Mouse (Mus musculus) layer of hippocampus, postnatal 25 days (tissue): ENCODE results near the gene Pax5. TPM values are rescaled to one million over a fixed set of nuclear protein-coding genes. Genes with fewer than 3 reads are reported as not detected.

Experiments used
- DNase-seq, 2 experiments: peaks; one replicate each; pipeline ENCODE4 v3.0.0; 2022; ENCODE audit warnings: mixed read lengths in 2 of 2, low spot score in 1 of 2; ENCODE audit errors: extremely low spot score in 1 of 2
- total RNA-seq, 2 experiments: library from RNA; stranded (reverse); gene quantifications; 2 replicates each; pipeline ENCODE4 v1.2.3; 2021

Pax5 gene
- total RNA-seq, 2 experiments from 2014 or later, result 0.07 to 0.21 TPM

DNA sequence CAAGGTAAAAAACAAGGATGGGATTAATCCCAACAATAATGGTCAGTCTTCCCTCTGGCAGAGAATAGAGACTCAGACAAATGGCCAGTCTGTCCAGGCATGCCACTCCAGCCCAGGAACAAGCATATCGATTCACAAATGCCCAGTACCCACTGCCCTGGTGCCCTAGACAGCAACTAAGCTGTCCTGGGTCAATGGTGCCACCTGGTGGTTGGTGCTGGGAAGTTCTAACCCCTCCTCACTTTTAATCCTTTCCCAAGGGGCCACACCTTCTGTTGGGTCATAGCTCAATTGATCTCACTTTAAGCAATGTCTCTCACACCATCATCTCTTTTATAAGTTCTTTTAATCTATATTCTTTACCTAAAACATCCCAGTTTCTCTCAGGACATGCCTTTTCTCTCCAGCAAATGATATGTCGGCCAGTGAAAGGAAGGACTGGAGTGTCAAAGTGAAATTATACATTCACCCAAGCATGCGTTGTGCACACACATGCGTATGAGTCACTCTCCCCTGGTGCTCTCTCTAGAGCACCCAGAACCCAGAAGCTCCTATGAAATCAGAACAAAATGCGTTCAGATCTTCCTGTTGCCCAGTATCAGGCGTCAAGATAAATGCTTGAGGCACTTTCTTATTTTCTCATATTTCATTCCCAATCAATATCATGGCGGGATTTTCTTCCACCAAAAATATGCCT is 40.7 kb downstream of the Pax5 start:
- DNase-seq, result peak in 1 of 2 experiments; percentile 15

DNA sequence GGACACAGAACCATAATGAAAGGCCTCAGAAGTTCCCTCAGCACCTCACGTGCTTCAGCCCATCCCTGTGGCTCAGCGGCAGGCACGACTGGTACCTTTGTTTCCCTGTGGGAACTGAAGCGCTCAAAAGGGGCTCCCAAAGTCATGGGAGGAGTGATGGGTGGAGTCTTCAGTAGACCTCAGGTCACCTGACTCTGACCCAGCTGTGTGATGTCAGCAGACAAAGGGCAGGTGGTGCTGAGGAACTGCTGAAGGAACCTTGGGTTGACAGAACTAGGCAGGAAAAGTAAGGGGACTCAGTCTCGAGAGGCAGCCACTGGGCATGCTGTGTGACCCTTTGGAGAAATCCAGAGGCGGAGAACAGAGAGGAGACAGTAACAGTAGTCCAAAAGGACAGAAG is 41.7 kb downstream of the Pax5 start:
- no peak for DNase-seq

DNA sequence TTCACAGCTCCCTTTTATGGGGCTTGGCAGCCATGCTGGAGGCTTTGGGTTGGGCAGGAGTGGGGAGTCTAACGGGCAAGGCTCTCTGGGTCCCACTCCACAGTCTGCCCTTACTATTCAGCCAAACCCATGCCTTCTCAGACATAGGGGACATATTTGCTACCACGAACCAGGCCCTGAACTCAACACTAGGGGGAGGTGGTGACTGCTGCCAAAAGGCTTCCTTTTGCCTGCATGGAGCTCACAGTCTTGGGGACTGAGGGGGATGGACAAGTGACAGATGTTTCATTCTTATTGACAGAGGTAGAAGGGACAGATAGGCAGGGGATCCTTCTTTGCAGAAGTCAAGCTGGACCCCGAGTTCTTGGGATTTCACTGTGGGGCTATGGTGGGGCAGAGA is 42.1 kb downstream of the Pax5 start:
- no peak for DNase-seq

DNA sequence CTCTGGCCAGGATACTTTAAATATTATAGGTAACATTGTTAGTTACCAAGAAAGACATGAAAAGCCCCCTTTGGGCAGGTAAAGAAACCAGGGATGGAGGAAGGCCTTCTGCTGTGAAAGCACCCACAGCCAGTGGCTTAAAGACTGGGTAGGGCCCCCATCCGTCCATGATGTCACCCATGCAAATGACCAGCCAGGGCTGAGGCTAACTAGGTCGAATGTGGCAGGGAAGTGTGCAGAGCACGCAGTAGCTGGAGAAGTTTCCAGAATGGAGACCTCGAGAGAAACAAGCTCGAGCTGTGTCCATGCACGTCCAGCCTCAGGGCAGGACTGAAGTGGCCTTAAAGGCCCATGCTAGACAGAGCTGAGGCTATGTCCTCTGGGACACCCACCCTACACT is 42.9 kb downstream of the Pax5 start:
- DNase-seq, result no peak

DNA sequence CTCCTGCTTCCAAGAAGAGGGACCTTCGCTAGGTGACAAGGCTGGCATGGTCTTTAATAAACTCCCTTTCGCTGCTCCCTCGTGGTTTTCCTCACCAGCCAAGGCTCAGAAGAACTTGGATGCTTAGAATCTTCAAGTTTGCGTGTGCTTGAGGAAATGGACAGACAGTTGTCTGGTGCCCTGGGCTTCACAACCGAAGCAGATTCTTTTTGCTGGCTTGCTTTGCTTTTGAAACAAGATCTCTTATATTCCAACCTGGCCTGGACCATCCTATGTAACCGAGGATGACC is 45.6 kb downstream of the Pax5 start:
- DNase-seq, result no peak

DNA sequence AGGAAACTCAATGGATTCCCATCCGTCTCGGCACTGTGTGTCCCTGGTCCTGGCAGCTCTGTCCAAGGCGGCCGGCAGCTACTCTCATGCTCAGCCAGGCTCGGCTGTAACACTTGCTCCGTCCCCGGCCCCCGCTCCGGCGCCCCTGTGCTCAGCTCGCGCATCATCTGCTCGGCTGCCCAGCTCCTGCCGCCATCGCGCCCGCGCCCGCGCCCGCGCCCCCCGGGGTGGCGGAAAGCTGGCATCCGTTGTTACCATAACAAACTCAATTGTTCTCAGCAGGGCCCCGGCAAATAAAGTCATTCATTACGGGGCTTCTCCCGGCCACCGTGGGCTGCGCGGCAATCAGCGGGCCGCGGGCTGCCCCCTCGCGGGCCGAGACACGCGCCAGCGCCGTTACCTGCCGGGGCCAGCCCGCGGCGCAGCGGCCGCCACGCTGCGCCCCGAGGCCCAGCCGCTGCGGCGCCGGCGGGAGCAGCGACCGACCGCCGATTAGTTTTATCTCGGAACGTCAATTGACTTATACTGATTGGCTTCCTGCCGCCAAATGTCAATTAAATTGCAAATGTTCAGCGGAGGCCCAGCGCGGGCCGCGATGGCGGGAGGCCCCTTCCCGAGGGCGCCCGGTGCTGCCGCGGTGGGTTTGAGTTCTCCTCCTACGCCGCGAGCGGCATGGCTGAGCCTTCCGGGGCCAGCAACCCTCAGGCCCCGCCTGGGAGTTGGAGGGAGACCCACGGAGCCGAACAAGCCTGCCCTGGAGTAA is 46.1 kb downstream of the Pax5 start:
- peak; percentile 20 to 22 for DNase-seq

DNA sequence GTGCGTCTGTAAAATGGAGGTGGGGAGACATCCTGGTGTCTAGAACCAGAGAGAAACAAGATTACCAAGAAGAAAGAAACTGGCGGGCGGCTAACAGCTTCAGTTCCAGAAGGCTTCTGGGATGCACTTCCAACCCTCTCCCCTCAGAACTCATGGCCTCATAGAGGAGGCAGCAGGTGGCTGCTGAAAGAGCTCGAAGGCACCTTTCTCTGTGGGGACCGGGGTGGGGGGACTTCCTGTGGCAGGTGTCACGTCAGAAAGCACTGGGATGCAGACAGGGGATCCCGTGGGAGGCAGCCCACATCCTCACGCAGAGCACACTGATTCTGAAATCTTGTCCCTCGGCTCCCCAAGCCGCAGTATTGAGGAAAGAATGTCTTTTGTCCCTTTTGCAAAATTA is 46.8 kb downstream of the Pax5 start:
- no peak for DNase-seq

DNA sequence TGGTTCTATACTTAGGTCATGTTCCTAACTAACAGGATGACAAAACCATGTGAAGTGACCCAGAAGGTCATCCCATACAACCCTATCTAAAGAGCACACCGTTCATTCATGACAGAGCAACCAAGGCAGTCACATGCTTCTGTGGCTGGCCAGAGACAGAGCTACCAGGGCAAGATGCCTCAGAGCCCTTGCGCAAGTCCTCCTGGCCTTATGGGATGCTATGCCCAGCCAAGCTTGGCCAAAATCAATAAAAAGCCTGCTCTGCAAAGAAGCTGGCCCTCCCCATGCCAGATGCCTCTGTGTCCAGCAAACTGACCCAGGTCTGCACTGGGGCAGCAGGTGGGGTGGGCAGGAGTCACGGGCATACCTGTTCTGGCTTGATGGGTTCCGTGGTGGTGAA is 65.1 kb downstream of the Pax5 start:
- DNase-seq, result no peak

DNA sequence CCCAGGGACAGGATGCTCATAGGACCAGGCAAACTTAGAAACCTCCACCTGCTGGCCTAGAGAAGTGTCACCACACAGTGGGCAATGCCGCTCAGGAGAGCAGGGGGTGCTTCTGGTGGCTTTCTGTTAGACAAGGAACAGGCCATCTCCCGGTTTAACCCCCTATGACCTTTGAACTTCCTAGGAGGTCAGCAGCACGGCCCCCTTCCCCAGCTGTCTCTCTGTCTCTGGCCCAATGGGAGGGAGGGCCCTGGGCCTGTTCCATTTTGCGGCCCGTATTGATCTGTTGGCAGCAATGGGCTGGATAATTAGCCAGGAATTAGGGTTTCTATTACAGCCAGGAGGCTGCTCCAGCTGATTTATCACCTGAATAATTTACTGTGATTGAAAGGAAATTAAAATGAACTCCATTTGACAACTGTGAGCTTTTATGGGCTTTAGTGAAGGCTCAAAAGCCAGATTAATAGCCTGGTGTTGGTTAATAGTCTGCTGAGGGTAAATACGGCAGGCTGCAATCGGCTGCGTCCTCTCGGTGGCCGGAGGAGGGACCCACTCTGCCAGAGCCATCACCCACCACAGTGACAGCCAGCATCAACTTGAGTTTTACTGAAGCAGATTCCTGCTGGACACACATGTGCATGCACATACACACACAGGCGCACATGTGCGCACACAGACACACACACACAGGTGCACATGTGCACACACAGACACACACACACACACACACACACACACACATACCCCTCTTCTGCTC is 68.3 kb downstream of the Pax5 start:
- DNase-seq, result no peak

DNA sequence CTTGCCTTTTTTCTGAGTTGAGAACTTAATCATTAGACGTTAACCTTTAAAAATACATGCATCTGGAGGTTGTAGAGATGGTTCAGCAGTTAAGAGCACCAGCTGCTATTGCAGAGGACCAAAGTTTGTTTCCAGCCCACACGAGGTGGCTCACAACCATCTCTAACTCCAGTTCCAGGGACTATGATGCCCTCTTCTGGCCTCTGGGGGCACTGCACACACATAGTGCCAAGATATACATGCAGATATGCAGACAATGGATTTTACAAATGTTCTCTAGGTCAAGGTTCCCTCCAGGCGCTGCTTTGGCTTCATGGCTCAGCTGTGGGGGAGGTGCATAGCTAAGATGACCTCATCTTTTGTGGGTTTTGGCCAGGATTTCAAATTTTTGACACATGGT is 74.7 kb downstream of the Pax5 start:
- no peak for DNase-seq

DNA sequence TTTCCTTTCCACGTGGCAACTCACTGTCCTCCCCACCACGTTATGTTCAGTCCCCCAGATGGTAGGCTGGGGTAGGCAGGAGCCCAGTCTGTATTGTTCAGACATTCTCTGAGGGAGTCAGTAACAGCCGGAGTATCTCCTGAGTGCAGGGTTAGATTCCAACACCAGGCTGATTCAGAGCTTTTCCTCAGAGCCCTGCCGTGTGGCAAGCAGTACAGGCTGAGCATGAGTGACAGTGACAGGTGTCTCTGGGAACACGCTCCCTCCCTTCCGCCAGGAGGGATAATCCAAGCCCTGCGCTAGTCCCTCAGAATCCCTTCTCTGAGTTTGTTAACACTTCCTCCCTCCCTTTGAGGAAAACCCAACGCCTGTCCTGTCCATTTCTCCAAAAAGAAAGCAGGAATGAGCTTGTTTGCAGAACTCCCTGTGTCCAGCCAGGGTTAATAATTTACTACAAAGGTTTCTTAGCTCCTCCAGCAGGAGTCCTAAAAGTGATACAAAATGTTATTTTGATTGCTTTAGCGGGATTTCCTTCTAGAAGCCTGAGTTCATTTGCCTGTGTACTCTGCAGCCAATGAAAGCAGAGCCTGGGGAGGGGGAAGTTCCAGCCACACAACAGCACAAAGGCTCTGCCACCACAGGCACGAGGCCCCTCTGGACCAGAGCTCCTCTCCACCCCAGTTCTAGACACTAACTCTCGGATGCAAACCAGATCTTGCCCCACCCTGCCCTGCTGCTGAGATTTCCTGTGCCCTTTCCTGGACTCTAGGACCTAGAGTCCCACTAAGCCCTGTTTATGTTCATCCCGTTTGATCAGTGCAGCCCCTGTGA is 76.4 kb downstream of the Pax5 start:
- no peak for DNase-seq

DNA sequence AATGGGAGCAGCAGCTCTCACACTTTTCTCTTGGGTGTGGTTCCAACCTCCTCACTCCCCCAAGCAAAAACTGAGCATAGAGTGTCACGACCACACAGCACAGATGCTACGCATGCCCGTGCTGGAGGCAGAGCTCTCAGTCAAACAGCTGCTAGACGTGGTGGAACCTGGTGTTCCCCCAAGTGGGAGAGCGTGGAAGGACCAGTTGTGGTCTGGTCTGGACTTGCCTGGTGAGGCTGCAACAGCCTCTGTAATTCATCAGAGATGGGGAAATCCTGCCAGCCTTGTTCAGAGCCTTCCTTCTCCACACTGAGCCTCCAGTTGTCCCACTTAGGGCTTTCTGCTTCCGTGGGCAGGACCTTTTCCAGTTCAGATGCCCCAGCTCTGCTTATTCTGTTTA is 80.2 kb downstream of the Pax5 start:
- DNase-seq, result no peak

DNA sequence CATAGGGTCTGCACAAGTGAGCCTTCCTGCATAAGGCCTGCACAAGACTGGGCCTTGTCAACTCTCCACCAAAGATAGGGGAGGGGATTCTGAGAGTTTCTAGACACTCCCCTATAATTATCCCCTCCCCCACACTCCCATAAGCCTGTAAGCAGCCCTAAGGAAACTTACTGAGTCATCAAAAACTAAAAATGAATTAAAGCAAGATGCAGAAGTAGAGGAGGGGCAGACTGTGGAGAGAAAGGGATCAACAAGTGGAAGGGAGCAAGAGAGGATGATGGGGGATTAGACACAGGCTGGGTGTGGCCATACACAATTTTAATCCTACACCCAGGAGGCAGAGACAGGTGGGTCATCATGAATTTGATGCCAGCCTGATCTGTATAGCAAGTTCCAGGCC is 82.4 kb downstream of the Pax5 start:
- DNase-seq, result no peak

DNA sequence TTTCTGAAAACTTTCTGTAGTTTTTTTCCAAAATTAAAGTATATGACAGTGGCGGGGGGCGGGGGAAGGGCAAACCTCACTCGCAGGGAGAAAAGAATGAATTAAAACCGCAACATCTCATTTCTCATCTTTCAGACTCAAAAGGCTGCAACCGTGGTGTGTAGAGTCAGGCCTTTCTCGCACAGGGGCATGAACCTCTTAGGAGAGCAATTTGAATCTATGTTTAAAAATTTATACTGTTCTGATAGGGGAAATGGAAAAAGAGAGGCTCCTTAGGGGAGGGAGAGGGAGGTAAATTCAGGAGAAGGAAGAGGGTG is 85.2 kb downstream of the Pax5 start:
- DNase-seq, result no peak

DNA sequence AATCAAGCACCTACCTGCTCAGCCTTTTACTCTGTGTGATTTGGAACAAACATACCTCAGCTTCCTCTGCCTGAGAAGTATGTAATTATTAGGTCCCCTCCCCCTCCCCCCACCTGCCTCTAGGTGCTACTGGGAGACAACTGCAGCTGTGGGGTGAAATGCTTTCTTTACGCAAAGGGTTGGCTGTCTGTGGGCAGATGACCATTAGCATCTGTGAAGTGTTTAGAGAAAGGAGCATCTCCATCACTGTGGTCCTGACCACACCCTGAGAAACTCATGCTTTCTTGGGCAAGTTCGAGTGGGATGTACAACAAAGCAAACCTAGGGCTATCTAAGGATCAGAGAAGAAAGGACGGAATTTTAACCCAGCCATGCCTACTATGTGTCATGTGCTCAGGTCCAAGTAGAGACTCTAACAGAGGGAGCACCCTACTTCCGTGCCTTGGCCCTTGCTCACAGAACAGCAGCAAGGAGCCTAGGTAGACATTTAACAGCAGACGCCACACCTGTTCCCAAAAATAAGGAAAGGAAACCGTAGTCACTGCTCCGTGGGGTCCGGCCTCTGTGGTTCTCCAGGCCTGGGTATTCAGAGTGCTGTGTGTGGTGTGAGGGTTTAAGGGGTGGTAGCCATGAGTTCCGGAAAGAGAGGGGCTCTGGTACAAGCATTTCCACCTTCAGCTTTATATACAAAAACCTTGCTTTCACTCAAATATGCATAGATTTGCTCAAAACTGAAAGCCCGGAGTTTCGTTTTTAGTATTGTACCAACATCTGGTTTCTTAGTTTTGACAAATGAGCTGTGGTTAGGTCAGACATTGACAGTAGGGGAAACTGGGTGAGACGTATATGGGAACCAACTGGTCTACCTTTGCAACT is 85.8 kb downstream of the Pax5 start:
- no peak for DNase-seq

DNA sequence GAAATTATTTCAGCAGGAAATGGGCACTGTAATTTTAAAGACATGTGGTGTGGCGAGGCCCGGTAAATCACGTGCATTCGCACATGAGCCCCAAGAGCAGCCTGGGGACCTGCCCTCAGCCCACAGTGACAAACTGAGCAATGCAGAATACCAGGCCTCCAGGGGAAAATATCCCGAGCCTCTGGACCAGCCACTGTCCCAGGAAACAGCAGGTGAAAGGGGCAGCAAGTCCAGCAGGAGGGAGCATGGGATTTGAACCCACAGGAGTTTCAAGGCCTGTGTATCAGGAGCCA is 86.9 kb downstream of the Pax5 start:
- DNase-seq, result no peak

DNA sequence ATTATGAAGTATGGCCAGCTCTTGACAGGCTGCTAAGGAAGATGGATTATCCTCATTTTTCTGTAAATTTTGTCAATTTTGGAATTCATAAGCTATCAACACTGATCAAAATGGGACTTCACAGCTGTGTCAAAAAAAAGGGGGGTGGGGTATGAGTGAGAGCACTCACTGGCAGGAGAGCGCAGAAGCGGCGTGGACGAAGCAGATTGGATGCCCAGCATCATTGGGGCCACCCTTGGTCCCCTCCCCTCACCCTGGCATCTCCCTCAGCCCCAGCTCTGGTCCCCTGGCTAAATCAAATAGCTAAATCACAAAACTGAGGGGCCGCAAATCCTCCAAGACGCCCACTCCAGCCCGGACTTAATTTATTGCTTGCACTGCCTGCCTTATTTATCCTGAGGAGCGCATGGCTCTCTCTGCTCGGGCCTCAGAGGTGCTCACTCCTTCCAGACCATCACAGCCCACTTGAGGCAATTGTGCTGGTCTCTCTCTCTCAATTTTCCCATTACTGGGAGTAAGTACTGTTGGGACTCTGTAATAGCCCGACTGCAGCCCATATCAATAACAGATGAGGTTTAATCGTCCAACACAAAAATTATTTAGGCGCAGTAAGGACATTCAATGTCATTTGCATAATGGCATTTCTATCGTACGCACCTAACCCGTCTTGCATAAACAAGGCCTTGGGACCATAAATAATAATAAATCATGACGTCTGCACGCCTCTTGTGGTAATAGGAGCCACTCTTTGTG is 87.4 kb downstream of the Pax5 start:
- no peak for DNase-seq

DNA sequence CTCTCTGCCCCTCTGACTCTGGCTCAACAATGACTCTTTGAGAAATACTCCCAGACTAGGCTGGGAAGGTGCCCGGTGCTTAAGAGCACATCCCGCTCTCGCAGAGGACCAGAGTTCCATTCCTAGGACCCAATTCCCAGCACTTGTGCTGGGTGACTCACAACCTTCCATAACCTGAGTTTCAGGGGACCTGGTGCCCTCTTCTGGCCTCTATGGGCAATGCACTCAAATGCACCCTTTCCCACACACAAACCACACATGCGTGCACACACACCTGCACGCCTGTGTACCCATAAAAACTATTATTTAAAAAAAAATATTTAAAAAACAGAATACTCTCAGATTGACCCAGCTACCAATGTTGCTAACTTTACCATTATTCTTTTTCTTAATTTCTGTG is 90.0 kb downstream of the Pax5 start:
- DNase-seq, result no peak

DNA sequence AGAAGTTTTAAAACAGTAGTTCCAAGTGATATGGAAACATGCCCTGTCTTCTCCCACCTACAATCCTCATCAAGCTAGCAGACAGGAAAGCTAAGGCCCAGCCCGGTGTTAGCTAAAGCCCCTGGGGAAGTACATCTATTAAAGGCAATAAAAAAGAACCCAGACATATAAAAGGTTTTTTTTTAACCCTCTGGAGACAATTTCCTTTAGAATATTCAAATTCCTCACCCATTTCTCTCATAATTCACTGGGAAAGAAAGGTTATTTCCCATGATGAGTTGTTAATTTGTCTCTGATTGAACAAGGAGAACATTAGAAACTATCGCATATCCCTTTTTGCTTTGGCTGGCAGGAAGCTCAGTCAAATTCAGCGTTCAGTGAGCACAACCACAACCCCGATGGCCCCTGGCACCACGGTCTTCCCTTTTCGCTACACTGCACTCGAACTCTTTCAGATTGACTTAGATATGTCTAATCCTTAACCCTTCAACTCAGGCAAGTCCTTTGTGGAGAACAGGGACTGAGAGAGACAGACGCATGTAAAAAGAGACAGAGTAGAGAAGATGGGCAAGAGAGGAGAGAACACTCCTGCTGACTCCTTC is 96.1 kb downstream of the Pax5 start:
- DNase-seq, result no peak
